Mouse (Mus musculus): ENCODE data around the gene Dnmt1. TPM values are rescaled to one million over a fixed set of nuclear protein-coding genes. Genes with fewer than 3 reads are reported as not detected.

The Dnmt1 gene
- polyA plus RNA-seq, 1 experiment from 2014 or later, result 80.0 TPM

- peaks cover 12% of the 10 kb centered on the region for H3K4me1 ChIP-seq
- ATAC-seq (replicated peaks), result no peak
- H3K4me2 ChIP-seq (replicated peaks), result no peak overlapping the region
- no peak overlapping the region for H3K27ac ChIP-seq (replicated peaks)
- WGBS, result 88% methylated on average over 12 of the region's 12 CpGs
- no peak overlapping the region for H3K4me3 ChIP-seq
- peaks cover 19% of the 10 kb centered on the region for H3K27me3 ChIP-seq
- H3K9ac ChIP-seq (replicated peaks), result no peak overlapping the region
- no peaks in the 10 kb centered on the region for H3K9me3 ChIP-seq
- no peaks in the 10 kb centered on the region for H3K36me3 ChIP-seq
Measured at GRCm38 (mm10) chr9:20873521-20873920, 86.2 kb downstream of the Dnmt1 start.

- ATAC-seq (replicated peaks), result no peak
- Histone ChIP-seq H3K36me3 (no peaks in the 10 kb centered on the region), H3K4me2 (replicated peaks) (no peak overlapping the region), H3K4me1 (peaks cover 12% of the 10 kb centered on the region), H3K9me3 (no peaks in the 10 kb centered on the region), H3K4me3 (no peak overlapping the region), H3K9ac (replicated peaks) (no peak overlapping the region), H3K27me3 (peaks cover 24% of the 10 kb centered on the region), H3K27ac (replicated peaks) (no peak overlapping the region)
- WGBS, result 89% methylated on average over 10 of the region's 10 CpGs
Measured at GRCm38 (mm10) chr9:20872991-20873390, 86.7 kb downstream of the Dnmt1 start.

GRCm38 (mm10) chr9:20870211-20871173 is 89.2 kb downstream of the Dnmt1 start:
- Histone ChIP-seq H3K27me3 (peaks cover 38% of the 10 kb centered on the region), H3K36me3 (no peaks in the 10 kb centered on the region), H3K9ac (replicated peaks) (no peak overlapping the region), H3K4me2 (replicated peaks) (no peak overlapping the region), H3K27ac (replicated peaks) (no peak overlapping the region), H3K9me3 (no peaks in the 10 kb centered on the region), H3K4me3 (no peak overlapping the region), H3K4me1 (peaks cover 4% of the 10 kb centered on the region; the same call in 1 of the 2 replicates)
- 77% methylated on average over 12 of the region's 12 CpGs for WGBS
- no peak for ATAC-seq (replicated peaks)

- Histone ChIP-seq H3K4me2 (replicated peaks) (peak overlapping the region; percentile 41), H3K9me3 (no peaks in the 10 kb centered on the region), H3K27ac (replicated peaks) (no peak overlapping the region), H3K27me3 (peaks cover 38% of the 10 kb centered on the region), H3K36me3 (no peaks in the 10 kb centered on the region), H3K4me1 (peaks cover 4% of the 10 kb centered on the region; the same call in 1 of the 2 replicates), H3K4me3 (peak overlapping the region; percentile 34), H3K9ac (replicated peaks) (no peak overlapping the region)
- no peak; the same call in 1 of the 2 replicates for ATAC-seq (replicated peaks)
- 8% methylated on average over 19 of the region's 19 CpGs for WGBS
Measured at GRCm38 (mm10) chr9:20869246-20869645, 90.4 kb downstream of the Dnmt1 start.

GRCm38 (mm10) chr9:20868448-20869001 is 91.2 kb downstream of the Dnmt1 start, which contains the start of gene A230050P20Rik:
A230050P20Rik (plus strand) TSS chr9:20868642.
- H3K4me3 ChIP-seq, result peak within 1 kb of the TSS; percentile 34
- no peak for ATAC-seq (replicated peaks)

GRCm38 (mm10) chr9:20866879-20867278 is 92.8 kb downstream of the Dnmt1 start:
- Histone ChIP-seq H3K4me1 (peaks cover 4% of the 10 kb centered on the region; the same call in 1 of the 2 replicates), H3K9ac (replicated peaks) (no peak overlapping the region), H3K4me2 (replicated peaks) (no peak overlapping the region), H3K4me3 (no peak overlapping the region), H3K27me3 (peaks cover 38% of the 10 kb centered on the region), H3K36me3 (no peaks in the 10 kb centered on the region), H3K27ac (replicated peaks) (no peak overlapping the region), H3K9me3 (no peaks in the 10 kb centered on the region)
- no peak for ATAC-seq (replicated peaks)
- 62% methylated on average over 3 of the region's 3 CpGs for WGBS

More at GRCm38 (mm10) chr9:20868448-20869001, 91.2 kb downstream of the Dnmt1 start, which contains the start of gene A230050P20Rik:
- H3K9me3 ChIP-seq, result no peaks in the 10 kb centered on the region
- 10% methylated on average over 53 of the region's 53 CpGs for WGBS
- H3K9ac ChIP-seq (replicated peaks), result no peak within 1 kb of the TSS; the same call in 1 of the 2 replicates
- H3K36me3 ChIP-seq, result no peaks in the 10 kb centered on the region
- peaks cover 4% of the 10 kb centered on the region; the same call in 1 of the 2 replicates for H3K4me1 ChIP-seq
- no peak within 1 kb of the TSS for H3K27ac ChIP-seq (replicated peaks)
- H3K4me2 ChIP-seq (replicated peaks), result peak within 1 kb of the TSS; percentile 41
- H3K27me3 ChIP-seq, result peaks cover 38% of the 10 kb centered on the region

GRCm38 (mm10) chr9:20862225-20862624 is 97.5 kb downstream of the Dnmt1 start:
- Histone ChIP-seq H3K4me1 (no peaks in the 10 kb centered on the region), H3K36me3 (no peaks in the 10 kb centered on the region), H3K4me2 (replicated peaks) (no peak overlapping the region), H3K4me3 (no peak overlapping the region), H3K27ac (replicated peaks) (no peak overlapping the region), H3K9ac (replicated peaks) (no peak overlapping the region), H3K9me3 (no peaks in the 10 kb centered on the region), H3K27me3 (peaks cover 7% of the 10 kb centered on the region)
- no peak for ATAC-seq (replicated peaks)
- 58% methylated on average over 4 of the region's 4 CpGs for WGBS

GRCm38 (mm10) chr9:20861821-20862220 is 97.9 kb downstream of the Dnmt1 start:
- no peak for ATAC-seq (replicated peaks)
- Histone ChIP-seq H3K27me3 (peaks cover 3% of the 10 kb centered on the region; the same call in 1 of the 2 replicates), H3K4me3 (no peak overlapping the region), H3K4me1 (no peaks in the 10 kb centered on the region), H3K9ac (replicated peaks) (no peak overlapping the region), H3K36me3 (no peaks in the 10 kb centered on the region), H3K9me3 (no peaks in the 10 kb centered on the region), H3K27ac (replicated peaks) (no peak overlapping the region), H3K4me2 (replicated peaks) (no peak overlapping the region)
- WGBS, result 6% methylated on average over 4 of the region's 4 CpGs

GRCm38 (mm10) chr9:20859926-20860325 is 99.8 kb downstream of the Dnmt1 start:
- WGBS, result 56% methylated on average over 6 of the region's 6 CpGs
- no peak for ATAC-seq (replicated peaks)

More at GRCm38 (mm10) chr9:20859926-20860325, 99.8 kb downstream of the Dnmt1 start:
- H3K4me2 ChIP-seq (replicated peaks), result no peak overlapping the region
- no peak overlapping the region for H3K27ac ChIP-seq (replicated peaks)
- no peaks in the 10 kb centered on the region for H3K27me3 ChIP-seq
- H3K9ac ChIP-seq (replicated peaks), result no peak overlapping the region
- no peaks in the 10 kb centered on the region for H3K4me1 ChIP-seq
- H3K4me3 ChIP-seq, result no peak overlapping the region
- no peaks in the 10 kb centered on the region for H3K9me3 ChIP-seq
- H3K36me3 ChIP-seq, result no peaks in the 10 kb centered on the region

Small RNA genes within 50 kb of the gene (microRNA-seq; reads per million reads assigned to microRNA genes)
- not detected for gene Mir7081

Other genes starting within 250 kb of the Dnmt1 start
- gene Olfm2, start 213.5 kb downstream of the Dnmt1 start, polyA plus RNA-seq (2015; fragmentation: Nextera tagmentation; extraction: Ambion mirVana), result 121 and 123 TPM in 2 replicates
- 0.23 and 0.45 TPM in 2 replicates for gene Col5a3, start 144.8 kb downstream of the Dnmt1 start, polyA plus RNA-seq (2015; fragmentation: Nextera tagmentation; extraction: Ambion mirVana)
- gene Rdh8, start 141.4 kb downstream of the Dnmt1 start, polyA plus RNA-seq (2015; fragmentation: Nextera tagmentation; extraction: Ambion mirVana), result not detected in 2 replicates
- gene A230050P20Rik, start 91.2 kb downstream of the Dnmt1 start, polyA plus RNA-seq (2015; fragmentation: Nextera tagmentation; extraction: Ambion mirVana), result 2.9 and 3.5 TPM in 2 replicates
- gene Angptl6, start 80.2 kb downstream of the Dnmt1 start, polyA plus RNA-seq (2015; fragmentation: Nextera tagmentation; extraction: Ambion mirVana), result 15.4 and 15.6 TPM in 2 replicates
- gene Ppan, start 71.7 kb downstream of the Dnmt1 start, polyA plus RNA-seq (2015; fragmentation: Nextera tagmentation; extraction: Ambion mirVana), result 57.1 and 59.0 TPM in 2 replicates
- gene Eif3g, start 61.3 kb downstream of the Dnmt1 start, polyA plus RNA-seq (2015; fragmentation: Nextera tagmentation; extraction: Ambion mirVana), result 267 and 288 TPM in 2 replicates
- 6.9 and 7.5 TPM in 2 replicates for gene S1pr2, start 16.9 kb upstream of the Dnmt1 start, polyA plus RNA-seq (2015; fragmentation: Nextera tagmentation; extraction: Ambion mirVana)
- gene Mrpl4, start 42.9 kb upstream of the Dnmt1 start, polyA plus RNA-seq (2015; fragmentation: Nextera tagmentation; extraction: Ambion mirVana), result 112 and 115 TPM in 2 replicates
- 2.8 and 3.0 TPM in 2 replicates for gene Icam1, start 56.1 kb upstream of the Dnmt1 start, polyA plus RNA-seq (2015; fragmentation: Nextera tagmentation; extraction: Ambion mirVana)
- gene Icam4, start 69.5 kb upstream of the Dnmt1 start, polyA plus RNA-seq (2015; fragmentation: Nextera tagmentation; extraction: Ambion mirVana), result 0.25 TPM in 1 of 2 replicates, not detected in the other
- gene Icam5, start 72.2 kb upstream of the Dnmt1 start, polyA plus RNA-seq (2015; fragmentation: Nextera tagmentation; extraction: Ambion mirVana), result 1.5 and 2.2 TPM in 2 replicates
- gene Zglp1, start 107.2 kb upstream of the Dnmt1 start, polyA plus RNA-seq (2015; fragmentation: Nextera tagmentation; extraction: Ambion mirVana), result 0.37 and 2.2 TPM in 2 replicates
- gene Gm49373, start 113.2 kb upstream of the Dnmt1 start, polyA plus RNA-seq (2015; fragmentation: Nextera tagmentation; extraction: Ambion mirVana), result 1.3 TPM in 2 replicates
- gene Fdx1l, start 113.7 kb upstream of the Dnmt1 start, polyA plus RNA-seq (2015; fragmentation: Nextera tagmentation; extraction: Ambion mirVana), result 52.2 and 58.9 TPM in 2 replicates
- gene Gm38431, start 132.1 kb upstream of the Dnmt1 start, polyA plus RNA-seq (2015; fragmentation: Nextera tagmentation; extraction: Ambion mirVana), result 1.0 and 1.3 TPM in 2 replicates
- 36.8 and 42.0 TPM in 2 replicates for gene Raver1, start 132.1 kb upstream of the Dnmt1 start, polyA plus RNA-seq (2015; fragmentation: Nextera tagmentation; extraction: Ambion mirVana)
- 10.3 and 11.1 TPM in 2 replicates for gene Tyk2, start 171.4 kb upstream of the Dnmt1 start, polyA plus RNA-seq (2015; fragmentation: Nextera tagmentation; extraction: Ambion mirVana)
- gene Cdc37, start 190.1 kb upstream of the Dnmt1 start, polyA plus RNA-seq (2015; fragmentation: Nextera tagmentation; extraction: Ambion mirVana), result 217 and 221 TPM in 2 replicates
- gene Pde4a, start 205.8 kb upstream of the Dnmt1 start, polyA plus RNA-seq (2015; fragmentation: Nextera tagmentation; extraction: Ambion mirVana), result 23.7 and 25.9 TPM in 2 replicates

Measured in forebrain, embryonic 15.5 days (tissue).